Mouse (Mus musculus): ENCODE data around the gene Plekhm1.

DNA sequence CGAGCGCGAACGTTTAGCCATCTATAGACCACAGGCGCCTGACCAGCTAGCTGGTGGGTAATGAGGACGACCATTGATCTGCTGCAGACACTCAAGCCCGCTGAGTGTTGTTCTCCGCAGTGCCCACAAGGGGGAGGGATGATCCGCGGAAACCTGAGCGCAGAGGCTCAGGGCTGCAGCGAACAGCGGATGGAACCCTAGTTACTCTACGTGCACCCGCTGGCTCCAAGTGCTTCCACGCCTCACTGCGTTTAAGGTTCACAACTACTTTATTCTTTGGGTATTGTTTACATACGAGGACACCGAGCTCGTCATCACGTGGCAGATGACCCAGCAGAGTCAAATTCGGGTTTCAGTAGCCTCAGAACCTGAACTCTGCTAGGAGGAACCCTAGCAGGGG, 53.4 kb downstream of the Plekhm1 start:
- peak; percentile 93 for TF ChIP-seq CTCF (IDR thresholded peaks at IDR 0.05; ENCODE audit: insufficient read depth, low read length)
- no peak for TF ChIP-seq POLR2A (IDR thresholded peaks at IDR 0.05; ENCODE audit: borderline replicate concordance, extremely low read depth, low read depth, low read length)

All from lung, adult 2 months (tissue).